Mouse (Mus musculus) granulocyte monocyte progenitor cell, adult 5-6 weeks (primary cell): Measurements from ENCODE around the gene Tenm2. TPM values are rescaled to one million over a fixed set of nuclear protein-coding genes. Genes with fewer than 3 reads are reported as not detected.

ENCODE experiments used
- ATAC-seq: replicated peaks from 2 replicates; pipeline ENCODE4 v1.8.0; 2016; ENCODE audit warnings: mild to moderate bottlenecking, moderate TSS enrichment, inconsistent platforms; ENCODE audit not compliant: poor library complexity, severe bottlenecking
- total RNA-seq, 2 experiments: library from RNA; stranded (forward) in 1 of 2; stranded (reverse) in 1 of 2; fragments of 200-712, 200-1000 nt in 1 of 2; fragments of >200 nt in 1 of 2; fragmentation: Nextera tagmentation in 1 of 2; gene quantifications; 2 replicates each; pipeline ENCODE4 v1.2.3; 2014 to 2017

Tenm2 gene
- total RNA-seq, 2 experiments from 2014 or later: not detected

- no peak for ATAC-seq
Observed at GRCm38 (mm10) chr11:36919301-36919700, 316.5 kb downstream of the Tenm2 start.

DNA sequence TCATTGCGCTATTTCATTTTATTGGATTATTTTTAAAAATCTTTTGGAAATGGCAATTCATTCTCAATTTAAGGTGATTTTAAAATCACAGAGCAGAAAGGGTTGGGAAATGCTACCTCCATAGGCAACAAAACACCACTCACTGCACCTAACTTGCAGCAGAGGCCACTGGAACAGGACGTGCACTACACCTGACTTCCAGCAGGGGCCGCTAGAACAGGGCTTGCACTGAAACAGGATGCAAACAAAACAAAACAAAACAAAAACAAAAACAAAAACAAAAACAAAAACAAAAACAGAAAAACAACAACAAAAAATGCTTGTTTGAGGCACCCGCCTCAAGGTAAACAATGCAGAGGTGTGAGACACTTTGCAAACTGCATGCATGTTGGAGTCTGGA, 324.4 kb downstream of the Tenm2 start:
- ATAC-seq: no peak

- no peak for ATAC-seq
Observed at GRCm38 (mm10) chr11:36909036-36909435, 326.7 kb downstream of the Tenm2 start.

DNA sequence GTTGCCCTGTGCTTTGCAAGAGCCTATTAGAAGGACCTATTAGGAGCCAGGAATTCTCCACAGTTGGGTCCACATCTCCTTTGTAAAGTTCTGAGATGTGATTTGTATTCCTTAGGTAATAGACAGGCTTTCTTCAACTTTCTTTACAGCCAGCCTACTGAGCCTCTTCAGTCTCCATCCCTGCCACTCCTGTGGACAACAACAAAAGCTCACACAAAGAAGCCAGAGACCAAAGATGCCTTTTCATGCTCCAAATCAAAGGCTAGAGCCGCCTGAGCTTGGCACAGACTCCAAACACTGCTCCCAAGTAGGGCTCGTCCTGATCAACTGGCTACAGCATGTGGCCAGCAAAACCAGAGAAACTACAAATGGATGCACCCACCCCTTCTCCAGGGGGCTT, 333.5 kb downstream of the Tenm2 start:
- ATAC-seq: no peak

- ATAC-seq: no peak
Observed at GRCm38 (mm10) chr11:36893061-36893460, 342.7 kb downstream of the Tenm2 start.

- ATAC-seq: no peak
Observed at GRCm38 (mm10) chr11:36891106-36891505, 344.7 kb downstream of the Tenm2 start.

DNA sequence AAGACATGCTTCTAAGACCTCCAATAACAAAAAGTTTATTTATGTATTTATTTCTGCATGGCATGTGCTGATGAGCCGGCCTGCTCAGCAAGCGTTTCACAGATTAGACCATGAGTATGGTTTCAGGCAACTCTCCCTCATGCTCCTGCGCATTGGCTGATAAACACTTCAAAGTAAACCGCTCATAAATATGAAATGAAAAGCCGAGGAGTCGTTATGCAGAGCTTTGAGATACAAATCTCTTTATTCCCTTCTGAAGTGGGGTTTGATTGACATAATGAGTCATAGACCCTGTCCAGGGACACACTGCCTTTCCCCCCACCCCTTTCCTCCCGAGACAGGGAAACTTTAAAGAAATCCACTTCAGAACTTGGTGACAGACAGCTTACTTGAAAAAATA, 348.3 kb downstream of the Tenm2 start:
- no peak for ATAC-seq

- no peak for ATAC-seq
Observed at GRCm38 (mm10) chr11:36886147-36886546, 349.6 kb downstream of the Tenm2 start.

DNA sequence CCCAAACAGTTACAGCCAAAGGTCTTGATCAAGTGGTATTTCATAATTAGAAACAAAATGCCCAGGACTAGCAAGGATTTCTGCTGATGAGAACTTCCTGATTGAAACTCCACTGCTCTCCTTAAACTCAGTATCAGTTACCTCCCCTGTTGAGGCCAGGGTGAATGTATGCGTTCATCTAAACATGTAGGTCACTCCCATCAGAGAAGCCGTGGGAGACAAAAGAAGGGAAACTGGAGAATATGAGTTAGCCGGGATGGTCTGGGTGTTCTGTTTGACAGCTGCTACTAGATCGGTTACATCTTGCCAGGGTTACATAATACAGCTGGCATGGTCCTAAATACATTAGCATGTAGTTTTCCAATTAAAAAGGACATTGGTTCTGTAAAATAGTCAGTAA, 362.8 kb downstream of the Tenm2 start:
- no peak for ATAC-seq

DNA sequence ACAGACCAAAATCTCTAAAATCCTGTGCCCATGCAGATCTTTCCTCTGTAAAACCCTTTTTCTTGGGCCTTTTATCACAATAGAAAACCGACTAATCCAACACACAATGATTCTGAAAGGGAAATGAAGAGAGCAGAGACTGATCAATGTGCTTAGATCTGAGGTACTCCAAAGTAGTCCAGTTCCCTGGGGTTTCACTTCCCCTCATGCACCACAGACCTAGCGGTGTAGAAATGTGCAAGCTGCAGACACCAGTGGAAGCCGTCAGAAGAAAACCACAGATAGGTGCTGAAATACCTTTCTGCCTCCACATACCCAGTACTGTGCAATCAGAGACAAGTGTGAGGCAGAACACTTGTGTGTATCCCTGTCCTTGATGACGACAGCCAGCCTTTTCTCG, 365.2 kb downstream of the Tenm2 start:
- ATAC-seq: no peak

DNA sequence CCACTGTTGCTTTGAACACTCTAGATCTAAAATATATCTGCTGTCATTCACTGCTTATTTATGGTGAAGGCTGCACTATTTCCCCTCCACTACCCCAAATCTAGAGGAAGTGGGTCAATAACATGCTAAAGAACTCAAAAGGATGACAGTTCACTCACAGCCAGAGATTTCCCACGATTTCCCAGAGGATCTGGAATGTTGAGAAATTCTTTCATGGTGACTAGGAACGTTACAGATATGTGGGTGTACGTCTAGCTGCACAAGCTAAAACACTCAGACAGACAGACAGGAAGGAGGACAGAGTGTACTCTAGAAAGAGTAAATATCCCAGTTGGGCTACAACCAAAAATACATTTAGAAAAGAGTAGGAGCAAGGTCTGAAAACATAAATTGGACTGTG, 384.1 kb downstream of the Tenm2 start:
- no peak for ATAC-seq

DNA sequence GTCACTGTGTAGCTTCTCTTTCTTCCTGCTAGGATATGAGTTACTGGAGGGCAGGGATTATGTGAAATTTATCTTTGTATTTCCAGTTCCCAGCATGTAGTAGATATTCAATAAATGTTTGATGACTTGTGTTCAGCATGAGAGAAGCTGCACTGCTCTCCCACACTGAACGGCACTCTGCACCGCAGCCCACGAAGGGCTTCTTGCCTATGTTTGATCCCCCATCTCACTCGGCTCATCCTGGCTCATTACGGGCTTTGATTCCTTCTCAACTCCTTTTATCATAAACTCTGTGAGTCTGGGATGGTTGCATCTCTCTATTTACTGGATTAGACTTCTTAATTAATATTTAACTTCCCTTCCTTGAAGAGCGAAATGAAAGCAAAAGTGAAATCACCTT, 388.3 kb downstream of the Tenm2 start:
- no peak for ATAC-seq

DNA sequence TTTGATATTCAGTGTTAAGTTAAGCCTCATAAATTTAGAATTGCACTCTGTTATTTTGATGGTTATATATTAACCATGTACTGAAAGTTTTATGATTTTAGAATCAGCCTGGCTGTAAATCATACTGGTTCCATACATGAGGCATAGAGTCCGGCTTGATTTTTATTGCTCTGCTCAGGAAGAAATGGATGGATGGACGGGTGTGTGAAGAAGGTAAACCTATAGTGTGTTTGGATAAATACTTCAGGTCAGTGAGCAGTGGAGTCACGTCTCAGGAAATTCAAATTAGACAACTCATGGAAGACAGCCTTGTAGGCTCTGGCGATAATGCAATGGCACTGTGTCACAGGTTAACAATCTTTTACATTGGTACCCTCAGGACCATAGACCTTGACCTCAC, 402.9 kb downstream of the Tenm2 start:
- no peak for ATAC-seq

- no peak for ATAC-seq
Observed at GRCm38 (mm10) chr11:36831511-36831910, 404.3 kb downstream of the Tenm2 start.

GRCm38 (mm10) chr11:36824666-36825065, 411.1 kb downstream of the Tenm2 start:
- no peak for ATAC-seq

DNA sequence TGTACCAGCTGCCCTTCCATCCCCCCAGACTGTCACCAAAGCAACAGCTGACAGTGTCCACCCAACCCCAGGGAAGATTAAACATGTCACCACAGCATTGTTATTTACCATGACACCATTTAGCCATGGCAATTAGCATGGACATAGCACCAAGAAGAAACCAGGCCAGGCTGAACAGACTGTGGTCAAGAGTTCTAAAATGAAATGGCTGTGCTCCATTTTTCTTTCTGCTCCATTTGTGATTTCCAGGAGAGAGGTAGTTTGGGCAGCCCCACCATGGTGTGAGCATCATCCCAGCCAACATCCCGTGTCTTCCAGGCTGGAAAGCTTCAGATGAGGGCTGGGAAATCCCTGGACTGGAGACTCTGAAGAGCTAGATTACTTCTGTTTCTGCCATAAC, 431.1 kb downstream of the Tenm2 start:
- no peak for ATAC-seq

GRCm38 (mm10) chr11:36802208-36802631, 433.5 kb downstream of the Tenm2 start:
- ATAC-seq: no peak

GRCm38 (mm10) chr11:36801683-36802082, 434.1 kb downstream of the Tenm2 start:
- no peak for ATAC-seq

GRCm38 (mm10) chr11:36799409-36799808, 436.4 kb downstream of the Tenm2 start:
- no peak for ATAC-seq

- no peak for ATAC-seq
Observed at GRCm38 (mm10) chr11:36758009-36758408, 477.8 kb downstream of the Tenm2 start.

DNA sequence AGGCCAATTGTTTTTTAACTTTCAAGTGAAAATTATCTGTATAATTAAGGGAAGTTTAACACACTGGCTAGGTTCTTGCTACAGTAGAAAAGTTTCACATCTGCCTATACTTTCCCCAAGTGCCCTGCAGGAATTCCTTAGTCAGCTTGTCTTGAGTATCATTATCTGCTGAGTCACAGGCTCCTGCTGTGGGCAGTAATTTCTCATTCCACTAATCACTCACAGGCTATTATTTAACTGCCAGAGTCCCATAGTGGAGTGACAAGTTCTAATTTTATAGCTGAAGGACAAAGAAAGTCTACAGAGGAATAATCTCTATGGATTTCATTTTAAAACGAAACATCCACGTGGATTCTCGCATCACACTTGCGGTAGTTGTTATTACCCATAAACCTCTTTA, 489.5 kb downstream of the Tenm2 start:
- no peak for ATAC-seq

- ATAC-seq: no peak
Observed at GRCm38 (mm10) chr11:36727800-36728199, 508.0 kb downstream of the Tenm2 start.

DNA sequence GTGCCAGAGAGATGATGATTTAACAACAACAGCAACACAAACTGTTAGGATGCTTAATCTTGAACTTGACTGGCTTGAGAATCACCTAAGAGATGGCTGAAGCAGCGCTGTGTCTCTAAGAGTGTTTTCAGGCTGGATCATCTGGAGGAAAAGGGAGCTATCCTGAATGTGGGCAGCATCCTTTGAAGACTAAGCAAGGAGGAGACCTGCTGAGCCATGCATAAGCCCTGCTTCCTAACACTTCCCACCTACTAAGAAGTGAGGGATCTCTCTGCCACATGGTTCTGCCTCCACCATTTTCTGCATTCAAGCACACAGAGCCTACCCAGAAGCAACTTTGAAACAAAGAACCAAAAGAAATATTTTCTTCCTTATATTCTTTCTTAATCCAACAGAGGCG, 532.9 kb downstream of the Tenm2 start:
- no peak for ATAC-seq
